Mouse (Mus musculus) olfactory bulb, adult 2 months (tissue): ENCODE results near the gene Fblim1.

Source experiments
- CTCF ChIP-seq: fragments of 200-500 bp; IDR thresholded peaks from 2 replicates; pipeline ENCODE4 v1.5.1; 2012; ENCODE audit warnings: low read depth, mild to moderate bottlenecking, low read length, moderate library complexity; ENCODE audit not compliant: insufficient read depth
- POLR2A ChIP-seq: fragments of 200-500 bp; IDR thresholded peaks from 2 replicates; pipeline ENCODE4 v1.6.1; 2012; ENCODE audit warnings: mild to moderate bottlenecking, low read depth, low read length, moderate library complexity; ENCODE audit not compliant: insufficient read depth

- no peak for TF ChIP-seq CTCF
- no peak for TF ChIP-seq POLR2A
These were observed 36.3 kb upstream of the Fblim1 start for GRCm38 (mm10) chr4:141641961-141642811.
